Mouse (Mus musculus): ENCODE measurements around the gene Wdr83.

GRCm38 (mm10) chr8:85074167-85074566 is 6.9 kb downstream of the Wdr83 start:
- TF ChIP-seq POLR2A (IDR thresholded peaks at IDR 0.05; ENCODE audit: insufficient read depth, low read length) (no peak), CTCF (IDR thresholded peaks at IDR 0.05; ENCODE audit: low read depth, low read length) (no peak)
